Mouse (Mus musculus): ENCODE measurements around the gene Prickle2.
A peak's percentile ranks its signal among the peaks of the same experiment; 100 is the strongest.

The Prickle2 gene

DNA sequence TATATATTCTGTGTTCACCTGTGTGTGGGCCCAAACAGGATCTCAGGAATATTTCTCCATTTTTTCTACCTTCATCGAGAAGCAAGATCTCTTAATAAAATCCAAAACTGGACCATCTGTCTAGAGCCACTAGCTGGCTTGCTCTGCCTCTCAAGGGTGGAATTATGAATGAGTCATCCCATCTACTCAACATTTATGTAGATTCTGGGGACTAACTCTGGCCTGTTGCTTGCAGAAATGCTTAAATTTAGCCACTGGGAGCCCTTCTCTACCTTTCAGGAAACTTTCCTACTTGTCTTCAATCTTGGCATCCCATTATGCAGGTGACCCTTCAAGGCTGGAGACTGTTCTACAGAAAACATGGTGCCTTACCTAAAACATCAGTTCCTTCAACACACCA is 194.0 kb downstream of the Prickle2 start:
- no peak for DNase-seq

DNA sequence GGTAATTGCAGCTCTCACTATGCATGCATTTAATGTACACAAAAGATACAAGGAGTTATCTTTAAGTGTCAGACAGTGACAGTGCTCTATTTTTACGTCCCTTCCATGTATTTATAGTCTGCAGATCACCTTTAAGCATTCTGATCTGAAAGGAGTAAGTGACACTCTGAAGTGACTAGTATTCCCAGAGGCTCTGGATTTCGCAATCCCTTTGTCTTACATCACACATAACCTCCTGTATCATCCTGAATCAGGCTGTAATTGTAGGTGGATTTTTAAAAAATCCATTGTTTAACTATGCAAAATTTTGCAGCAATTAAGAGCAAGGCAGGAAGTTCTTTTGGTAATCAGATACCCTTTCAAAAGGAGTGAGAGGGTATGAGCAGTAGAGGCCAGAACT is 196.2 kb downstream of the Prickle2 start:
- no peak for DNase-seq

DNA sequence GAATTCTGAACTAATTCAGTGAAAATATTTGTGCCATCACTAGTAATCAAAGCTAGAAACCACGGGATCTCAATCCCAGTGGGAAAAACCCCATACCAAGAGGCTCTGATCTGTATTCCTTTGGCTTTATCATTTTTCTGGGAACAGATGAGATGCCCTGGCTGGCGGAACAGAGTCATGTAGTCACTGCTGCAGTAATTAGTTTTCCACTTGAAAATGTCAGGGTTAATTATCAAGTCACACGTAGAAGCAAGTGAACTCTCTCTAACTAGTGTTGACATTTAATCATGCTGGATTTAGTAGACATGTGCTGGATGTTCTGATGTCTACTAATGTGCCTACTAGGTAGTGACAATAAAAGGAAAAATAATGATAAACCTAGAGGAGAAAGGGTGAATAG is 199.7 kb downstream of the Prickle2 start:
- no peak for DNase-seq

DNA sequence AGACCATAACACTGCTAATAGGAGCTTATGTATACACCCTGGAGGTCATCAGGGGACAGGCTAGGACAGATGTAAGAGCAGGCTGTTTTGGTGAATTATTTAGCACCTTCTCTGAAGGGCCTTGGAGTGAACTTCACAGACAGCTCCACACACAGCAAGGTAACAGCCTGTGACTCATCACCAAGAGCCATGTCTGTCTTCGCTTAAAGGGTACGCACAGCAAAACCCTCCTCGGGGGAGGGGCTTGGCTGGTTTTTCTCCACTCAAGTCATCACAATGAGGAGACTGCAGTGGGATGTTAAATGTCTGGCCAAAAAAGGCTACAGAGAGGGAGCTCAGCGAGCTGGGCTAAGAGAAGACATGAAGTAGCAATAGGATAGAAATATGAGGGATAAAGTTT is 206.5 kb downstream of the Prickle2 start:
- no peak for DNase-seq

DNA sequence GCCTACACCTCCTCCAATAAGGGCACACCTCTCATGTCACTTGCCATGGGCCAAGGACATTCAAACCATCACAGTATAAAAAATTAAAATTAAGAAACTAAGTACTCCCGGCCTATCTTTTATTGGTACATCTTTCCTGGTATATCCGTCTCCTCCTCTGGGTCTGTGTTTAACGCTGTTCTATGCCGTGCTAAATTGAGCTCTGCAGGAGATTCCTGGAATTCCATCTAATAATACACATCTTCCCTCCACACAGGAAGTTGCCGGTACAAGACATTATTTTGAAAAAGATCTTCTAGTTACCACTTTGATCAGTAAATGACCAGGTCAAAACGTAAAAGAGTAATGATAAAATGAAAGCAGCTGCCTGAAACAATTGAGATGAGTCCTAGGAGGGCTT is 207.4 kb downstream of the Prickle2 start:
- no peak for DNase-seq

DNA sequence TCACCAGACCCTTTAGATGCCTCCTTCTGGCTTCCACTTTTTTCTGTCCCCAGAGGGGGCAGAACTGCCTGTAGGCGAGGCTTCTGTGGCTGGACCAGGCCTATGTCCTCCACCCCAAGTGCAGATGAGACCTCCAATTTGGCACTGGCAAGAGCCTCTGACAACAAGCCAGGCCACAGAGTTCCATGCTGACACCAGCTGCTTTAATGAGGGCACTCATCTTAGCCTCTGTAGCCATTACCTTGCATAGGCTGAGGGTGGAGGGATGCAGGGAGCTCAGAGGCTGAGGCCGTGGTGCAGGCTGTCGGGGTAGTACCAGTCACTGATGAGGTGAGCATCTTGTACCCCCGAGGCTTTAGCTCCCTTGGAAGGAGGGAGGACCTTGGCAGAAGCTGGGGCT is 208.7 kb downstream of the Prickle2 start:
- DNase-seq: no peak

DNA sequence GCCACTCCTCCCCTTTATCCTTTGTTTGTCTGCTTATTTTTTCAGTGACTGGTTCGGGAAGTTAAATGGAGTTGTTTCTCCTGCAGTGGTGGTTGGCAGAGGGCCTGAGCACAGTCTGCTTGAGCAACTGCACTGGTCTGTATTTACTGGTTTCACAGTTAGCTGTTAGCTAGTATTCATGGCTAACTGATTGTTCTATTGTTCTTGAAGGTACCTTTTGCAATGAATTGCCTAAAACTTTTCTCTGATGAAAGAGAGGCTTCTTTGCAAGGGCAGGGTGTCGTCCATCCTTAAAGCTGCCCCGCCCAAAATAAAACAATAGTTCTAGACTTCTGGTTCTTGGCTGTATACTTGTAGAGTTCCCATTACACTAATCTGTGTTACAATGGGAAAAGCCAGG is 210.5 kb downstream of the Prickle2 start:
- DNase-seq: no peak

DNA sequence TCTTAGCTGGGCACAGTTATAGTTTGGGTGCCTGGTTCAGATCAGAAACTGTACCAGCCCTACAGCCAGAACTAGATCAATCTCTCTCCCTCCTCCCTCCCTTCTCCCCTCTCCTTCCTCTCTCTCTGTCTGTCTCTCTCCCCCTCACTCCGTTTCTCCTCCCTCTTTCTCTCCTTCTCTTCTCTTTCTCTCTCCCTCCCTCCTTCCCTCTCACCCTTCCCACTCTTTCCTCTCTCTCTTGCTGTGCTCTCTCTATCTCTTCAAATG is 224.3 kb downstream of the Prickle2 start:
- DNase-seq: no peak

DNA sequence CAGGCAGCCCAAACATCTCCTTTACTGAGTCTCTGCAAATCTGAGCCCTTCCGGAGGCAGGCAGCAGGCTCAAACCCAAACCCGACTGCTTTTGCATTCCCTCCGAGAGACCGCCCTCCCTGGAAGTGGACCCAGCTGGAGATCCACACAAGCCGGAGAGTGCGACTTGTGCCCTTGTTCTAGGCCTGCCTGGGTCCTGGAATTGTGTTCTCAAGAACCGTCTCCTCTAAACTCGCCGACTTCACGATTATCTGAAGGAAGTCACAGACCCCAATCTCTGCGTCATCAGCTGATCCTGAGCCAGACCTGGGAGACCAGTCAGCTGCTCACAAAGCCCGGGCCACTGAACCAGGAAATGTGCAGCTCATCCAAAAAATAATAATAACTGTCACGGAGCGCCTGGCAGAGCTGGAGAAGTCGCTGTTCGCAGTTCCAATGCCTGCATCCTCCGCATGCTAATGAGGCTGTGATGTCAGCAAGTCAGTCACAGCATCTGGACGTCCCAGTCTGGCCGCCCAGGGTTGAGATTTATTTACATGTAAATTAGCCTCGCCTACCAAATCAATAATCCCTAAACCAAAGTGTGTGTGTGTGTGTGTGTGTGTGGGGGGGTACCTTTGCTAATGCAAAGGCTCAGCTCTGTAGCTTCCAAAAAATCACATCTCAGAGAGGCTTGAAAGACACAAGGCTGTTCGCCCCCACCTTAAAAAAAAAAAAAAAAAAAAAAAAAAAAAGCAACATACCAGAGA is 224.8 kb downstream of the Prickle2 start:
- peak; percentile 38 to 59 for DNase-seq

DNA sequence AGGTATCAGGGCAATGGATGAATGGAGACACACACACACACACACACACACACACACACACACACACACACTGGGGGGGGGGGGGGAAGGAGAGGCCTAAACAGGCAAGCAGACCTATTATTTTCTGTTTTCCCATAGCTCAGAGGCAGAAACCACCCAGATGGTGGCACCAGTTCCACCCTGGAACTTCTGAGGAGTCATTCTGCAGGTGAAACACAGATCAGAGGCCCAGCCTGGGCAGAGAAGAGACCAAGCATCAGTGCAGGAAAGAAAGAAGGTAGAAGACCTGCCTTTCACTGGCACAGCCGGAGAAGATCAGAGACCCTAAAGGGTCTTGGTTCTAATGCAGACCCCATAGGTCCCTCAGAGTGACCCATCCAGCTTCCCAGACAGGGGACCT is 227.3 kb downstream of the Prickle2 start:
- no peak for DNase-seq

DNA sequence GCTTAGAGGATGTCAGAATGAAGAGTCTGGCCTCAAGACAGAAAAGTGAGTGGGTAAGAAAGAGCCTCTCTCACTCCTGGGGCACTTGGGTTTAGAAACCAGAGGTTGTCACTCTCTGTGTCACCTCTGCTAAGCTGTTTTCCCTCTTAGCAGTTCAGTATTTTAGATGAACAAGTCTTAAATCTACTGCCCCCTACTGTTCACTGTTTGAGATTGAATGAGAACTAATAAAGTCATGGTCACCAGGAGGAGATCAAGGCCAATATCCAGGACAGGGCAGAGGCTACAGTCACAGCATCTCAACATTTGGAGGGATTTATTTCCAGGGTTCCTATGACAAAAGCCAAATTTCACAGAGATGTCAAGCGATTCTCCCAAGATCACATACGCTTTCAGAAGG is 228.3 kb downstream of the Prickle2 start:
- no peak for DNase-seq

DNA sequence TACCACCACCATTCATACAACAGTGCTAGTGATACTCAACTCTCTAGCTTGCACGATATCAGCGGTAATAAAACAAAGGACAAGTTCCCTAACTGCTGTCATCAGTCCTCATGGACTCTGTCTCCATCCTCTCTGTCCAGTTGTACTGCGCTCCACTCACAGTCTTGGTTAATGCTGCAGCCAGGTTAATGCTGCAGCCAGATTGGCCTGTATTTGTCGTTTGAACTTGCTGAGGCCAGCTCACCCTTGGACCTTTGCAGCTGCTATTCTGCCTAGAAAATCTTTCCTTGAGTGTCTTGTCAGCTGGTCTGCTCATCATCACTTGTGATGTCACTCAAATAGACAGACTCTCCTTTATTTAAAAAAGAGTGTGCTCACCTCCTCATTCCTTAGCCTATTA is 236.5 kb downstream of the Prickle2 start:
- no peak for DNase-seq

DNA sequence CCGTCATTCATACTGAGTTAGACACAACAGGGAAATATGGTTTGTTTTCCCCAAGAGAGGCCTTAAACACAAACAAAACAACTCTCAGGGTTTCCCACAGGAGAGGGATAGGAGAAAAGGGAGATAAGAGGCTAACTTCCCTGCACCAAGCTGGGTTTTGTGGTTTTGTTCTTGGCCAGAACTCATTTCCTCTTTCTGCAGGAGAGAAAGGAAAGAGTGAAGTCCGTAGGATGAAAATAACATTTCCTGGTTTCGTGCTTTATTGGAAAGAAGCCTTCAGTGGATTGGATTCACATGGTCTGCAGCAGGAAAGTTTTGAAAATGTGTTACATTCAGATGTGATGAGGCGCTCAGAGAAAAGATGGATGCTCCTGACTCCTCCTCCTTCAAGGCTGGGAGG is 237.1 kb downstream of the Prickle2 start:
- DNase-seq: no peak

DNA sequence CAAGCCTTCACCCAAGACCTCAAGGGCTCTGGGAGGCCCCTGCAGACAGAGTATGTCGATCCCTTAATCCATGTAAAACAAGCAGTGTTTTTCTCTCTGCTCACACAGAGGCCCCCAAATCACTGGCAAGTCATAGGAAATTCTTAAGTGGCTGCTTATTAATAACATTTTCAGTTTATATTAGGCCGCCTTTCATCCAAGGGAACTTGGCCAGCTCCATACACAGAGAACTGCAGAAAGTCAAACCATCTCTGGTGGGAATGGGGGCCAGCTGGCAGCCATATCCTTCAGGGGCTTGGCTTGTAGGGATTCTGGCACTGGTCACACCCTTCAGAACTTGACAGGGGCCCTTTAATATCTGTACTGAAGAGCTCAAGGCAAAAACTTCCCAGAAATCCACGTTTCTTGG is 237.6 kb downstream of the Prickle2 start:
- no peak for DNase-seq

DNA sequence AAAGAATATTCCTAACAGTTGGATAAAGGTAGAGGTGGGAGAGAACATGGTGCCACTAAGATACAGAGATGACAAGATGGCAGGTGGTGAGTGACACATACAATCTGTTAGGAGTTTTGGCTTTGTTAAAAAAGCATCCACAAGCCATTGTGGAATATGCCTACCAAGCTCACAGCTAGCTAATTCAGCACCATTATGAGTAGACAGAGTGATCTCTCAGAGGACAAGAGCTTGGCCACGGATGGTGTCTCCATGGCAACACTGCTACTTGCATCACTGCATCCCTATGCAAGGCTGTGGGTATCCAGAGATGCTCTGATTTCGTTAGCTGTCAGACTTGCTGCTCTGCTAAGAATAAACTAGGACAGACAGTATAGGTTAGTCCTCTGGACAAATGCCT is 238.6 kb downstream of the Prickle2 start:
- no peak for DNase-seq

DNA sequence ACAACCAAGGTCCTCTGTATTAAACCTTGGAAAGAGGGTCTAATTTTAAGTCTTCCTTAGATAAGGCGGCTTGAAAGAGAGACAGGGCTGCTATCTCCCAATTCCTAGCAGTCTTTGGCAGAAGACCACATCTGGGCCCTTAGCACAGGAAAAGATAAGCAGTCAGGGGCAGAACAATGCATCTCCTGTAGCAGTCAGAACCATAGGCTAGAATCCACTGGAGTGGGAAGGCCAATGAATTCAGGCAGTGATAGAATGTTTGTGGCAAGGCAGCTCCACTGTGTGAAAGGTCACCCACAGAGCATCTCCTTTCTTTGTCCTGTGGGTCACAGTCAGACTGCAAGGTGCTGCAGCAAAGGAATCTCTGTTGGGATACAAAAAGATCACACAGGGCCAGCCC is 240.3 kb downstream of the Prickle2 start:
- DNase-seq: no peak

DNA sequence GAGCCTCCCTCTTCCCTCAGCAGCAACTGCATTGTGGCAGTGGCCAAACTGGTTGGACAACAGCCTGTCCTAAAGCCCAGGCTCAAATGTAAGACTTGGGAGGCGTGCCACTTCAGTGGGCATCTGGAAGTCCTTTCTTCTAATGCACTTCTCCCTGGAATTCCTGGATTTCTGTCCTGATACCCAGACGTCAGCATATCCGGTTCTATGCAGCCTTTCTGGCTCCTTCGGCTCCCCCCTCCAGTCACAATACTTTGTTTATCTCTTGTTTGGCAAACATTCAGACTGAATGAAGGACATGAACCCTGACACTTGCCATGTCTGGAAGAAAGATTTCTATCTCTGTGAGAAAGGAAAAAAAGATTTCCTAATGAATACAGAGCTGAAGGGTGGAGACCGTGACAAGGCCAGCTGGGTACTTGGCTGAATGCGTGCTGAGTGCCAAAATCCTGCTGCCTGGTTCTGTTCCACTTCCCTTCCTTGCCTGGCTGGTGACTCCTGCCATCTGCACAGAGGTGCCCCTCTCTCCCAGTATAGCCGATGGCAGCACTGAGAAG is 241.1 kb downstream of the Prickle2 start:
- DNase-seq: peak; percentile 39 to 44

DNA sequence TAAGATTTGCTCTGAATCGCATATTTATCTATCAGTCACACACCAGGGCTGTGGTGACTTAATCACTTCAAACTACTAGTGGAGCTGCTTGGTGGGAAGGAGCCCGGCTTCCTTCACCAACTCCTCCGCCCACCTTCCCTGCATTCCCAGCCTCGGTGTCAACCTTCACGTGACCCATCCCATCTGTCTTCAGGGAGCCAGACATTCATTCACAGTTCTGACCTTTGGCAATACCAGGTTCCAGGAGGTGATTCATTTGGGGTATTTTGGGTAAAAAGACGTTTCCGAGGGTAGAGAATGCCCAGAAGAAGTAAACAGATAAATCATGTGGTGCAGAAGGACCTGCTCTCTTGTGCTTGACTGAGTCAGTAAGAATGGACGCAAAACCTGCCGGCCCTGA is 242.2 kb downstream of the Prickle2 start:
- no peak for DNase-seq

DNA sequence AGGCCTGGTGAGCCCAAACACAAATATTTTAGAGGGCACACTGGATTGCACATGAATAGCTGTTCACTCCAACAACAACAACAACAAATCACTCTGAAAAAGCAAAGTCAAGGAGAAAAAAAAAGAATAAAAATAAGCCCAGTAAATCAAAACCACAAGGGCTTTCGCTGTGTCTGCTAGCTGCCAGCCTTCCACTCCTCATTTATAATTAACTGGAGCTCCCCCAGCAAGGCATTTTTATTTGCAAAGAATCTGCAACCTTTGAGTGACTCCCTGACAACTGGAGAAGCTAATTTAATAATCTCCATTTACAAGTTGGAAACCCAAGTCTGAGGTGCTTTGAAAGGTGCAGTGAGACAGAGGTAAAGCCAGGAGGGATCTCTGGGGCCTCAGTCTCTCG is 245.2 kb downstream of the Prickle2 start:
- no peak for DNase-seq

DNA sequence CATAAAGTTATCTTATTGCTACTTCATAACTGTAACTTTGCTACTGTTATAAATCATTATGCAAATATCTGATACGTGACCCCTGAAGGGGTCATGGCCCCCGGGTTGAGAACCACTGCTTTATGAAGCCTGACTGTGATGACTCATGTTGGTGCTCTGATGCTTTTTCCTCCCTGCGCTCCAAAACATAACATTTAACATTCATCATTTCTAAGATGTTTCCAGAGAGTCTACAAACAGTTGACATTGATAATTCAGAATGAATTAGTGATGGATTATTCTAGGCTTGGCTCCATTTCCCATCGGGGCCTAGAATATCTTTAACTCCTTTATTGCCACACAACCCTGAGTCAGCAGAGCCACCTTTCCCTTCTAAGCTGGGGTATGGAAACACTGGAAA is 247.9 kb downstream of the Prickle2 start:
- DNase-seq: no peak

DNA sequence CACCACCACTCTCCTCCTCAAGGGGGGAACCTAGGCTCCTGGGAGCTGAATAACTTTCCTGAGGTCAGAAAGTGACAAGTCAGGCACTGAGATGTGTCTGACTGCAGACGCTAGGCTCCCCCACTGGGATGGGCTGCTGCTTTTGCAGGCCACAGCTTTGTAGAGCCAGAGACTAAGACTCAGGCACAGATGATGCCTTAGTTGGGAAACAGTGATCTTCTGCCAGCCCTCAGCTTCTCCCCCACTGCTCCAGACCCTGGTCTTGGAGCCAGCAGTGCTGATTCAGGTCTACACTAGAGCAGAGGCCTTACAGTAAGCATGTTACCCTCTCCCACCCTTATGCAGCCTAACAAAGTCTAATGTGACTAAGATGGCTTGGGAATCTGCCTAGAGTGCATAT is 254.5 kb downstream of the Prickle2 start:
- DNase-seq: no peak

DNA sequence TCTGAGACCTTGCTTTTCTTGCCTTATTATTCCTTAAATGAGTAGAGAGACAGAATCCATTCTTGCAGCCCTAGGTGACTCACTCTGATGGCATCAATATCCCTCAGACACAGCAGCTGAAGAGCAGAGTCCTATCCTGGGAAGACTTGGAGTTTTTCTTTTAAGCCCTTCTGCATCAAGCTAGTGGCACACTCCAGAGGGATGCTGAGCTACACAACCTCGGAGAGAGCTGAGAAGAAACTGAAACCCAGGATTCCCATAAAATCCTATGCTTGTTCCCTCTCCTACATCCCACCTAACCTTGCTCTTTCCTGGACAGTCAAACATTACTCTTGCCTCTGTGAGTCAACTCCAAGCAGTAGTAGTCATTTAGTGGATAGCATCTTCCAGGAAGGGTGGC is 256.0 kb downstream of the Prickle2 start:
- DNase-seq: no peak

DNA sequence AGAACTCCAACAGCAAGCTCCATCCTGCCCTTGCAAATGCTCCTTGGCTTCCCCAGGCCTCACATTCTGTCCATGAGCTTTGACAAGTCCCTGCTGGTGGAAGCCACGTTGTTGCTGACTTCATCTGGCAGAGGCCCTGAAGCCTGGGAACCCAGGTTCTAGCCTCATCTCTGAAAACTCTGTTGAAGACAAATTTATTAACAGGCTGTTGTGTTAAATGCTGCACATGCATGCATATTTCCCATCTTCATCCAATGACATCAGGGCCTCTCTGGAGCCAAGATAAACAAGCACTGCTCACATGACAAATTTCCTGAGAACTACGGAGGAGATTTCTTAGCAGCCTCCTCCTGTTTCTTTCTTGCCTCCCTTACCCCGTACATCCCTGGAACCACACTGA is 259.3 kb downstream of the Prickle2 start:
- DNase-seq: no peak

DNA sequence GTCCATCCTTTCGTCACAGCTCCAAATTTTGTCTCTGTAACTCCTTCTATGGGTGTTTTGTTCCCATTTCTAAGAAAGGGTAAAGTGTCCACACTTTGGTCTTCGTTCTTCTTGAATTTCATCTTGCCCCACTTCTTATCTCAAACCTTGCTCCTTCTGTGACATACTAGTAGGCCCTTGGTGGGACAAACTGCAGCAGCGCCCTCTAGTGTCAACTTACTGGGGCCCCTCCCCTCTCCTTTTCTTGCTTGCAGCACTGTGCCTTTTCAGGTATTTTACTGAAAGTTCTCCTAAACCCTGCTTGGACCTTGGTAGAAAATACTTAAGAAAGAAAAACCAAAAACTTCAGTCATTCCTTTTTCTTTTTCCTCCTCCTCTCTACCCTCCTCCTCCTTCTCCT is 264.8 kb downstream of the Prickle2 start:
- DNase-seq: peak; percentile 9 to 11

DNA sequence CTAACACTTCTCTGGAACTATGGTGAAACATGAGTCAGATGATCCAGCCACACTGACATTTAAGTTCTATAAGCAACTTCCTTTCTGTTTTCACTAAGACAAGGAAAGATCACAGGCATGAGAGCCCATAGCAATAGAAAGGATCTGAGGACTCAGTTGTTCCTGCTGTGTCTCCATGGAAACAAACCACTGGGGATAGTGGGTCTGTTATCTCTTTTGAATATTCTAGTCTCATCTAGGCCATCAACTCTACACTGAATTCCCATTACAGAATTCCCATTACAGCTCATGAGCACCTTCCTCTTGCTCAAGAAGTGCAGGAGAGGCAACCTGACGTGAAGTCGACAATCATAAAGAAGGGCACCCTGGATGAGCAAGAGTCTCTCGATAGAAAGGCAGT is 265.7 kb downstream of the Prickle2 start:
- no peak for DNase-seq
